Mouse (Mus musculus) embryonic facial prominence, embryonic 12.5 days (tissue): Measurements from ENCODE around the gene Frat1. TPM values are rescaled to one million over a fixed set of nuclear protein-coding genes. Genes with fewer than 3 reads are reported as not detected.

Experiments used
- ATAC-seq: fragments of 200-750 bp; cut with Nextera tagmentation; 2 replicates; pipeline ENCODE4 v1.8.0; 2017; ENCODE audit not compliant: insufficient number of reproducible peaks, insufficient read depth, low FRiP score, low TSS enrichment
- H3K27ac ChIP-seq: fragments of 300-500 bp; sonication (generic); 2 replicates; pipeline ENCODE4 v1.5.1; 2016; ENCODE audit warnings: mild to moderate bottlenecking
- H3K27me3 ChIP-seq: fragments of 300-500 bp; sonication (generic); 2 replicates; pipeline ENCODE4 v1.6.1; 2016; ENCODE audit warnings: mild to moderate bottlenecking, moderate library complexity
- H3K36me3 ChIP-seq: fragments of 300-500 bp; sonication (generic); 2 replicates; pipeline ENCODE4 v1.6.1; 2016; ENCODE audit warnings: mild to moderate bottlenecking
- H3K4me1 ChIP-seq: fragments of 300-500 bp; sonication (generic); 2 replicates; pipeline ENCODE4 v1.6.1; 2016
- H3K4me2 ChIP-seq: fragments of 300-500 bp; sonication (generic); replicated peaks from 2 replicates; pipeline ENCODE4 v1.6.1; 2016; ENCODE audit warnings: mild to moderate bottlenecking, moderate library complexity
- H3K4me3 ChIP-seq: fragments of 300-500 bp; sonication (generic); 2 replicates; pipeline ENCODE4 v1.5.1; 2016; ENCODE audit warnings: mild to moderate bottlenecking
- H3K9ac ChIP-seq: fragments of 300-500 bp; sonication (generic); 2 replicates; pipeline ENCODE4 v1.6.1; 2016; ENCODE audit warnings: mild to moderate bottlenecking, moderate library complexity
- H3K9me3 ChIP-seq: fragments of 300-500 bp; sonication (generic); 2 replicates; pipeline ENCODE4 v1.6.1; 2016; ENCODE audit warnings: mild to moderate bottlenecking, moderate library complexity
- WGBS: fragments of 180-500 bp; shearing (Covaris S2); methylation state at CpG from one replicate; pipeline ENCODE4 v1.1.7; 2016; 5-methylcytosine and 5-hydroxymethylcytosine counted together
- polyA plus RNA-seq: library from polyadenylated mRNA; unstranded; fragments of >200 nt; fragmentation: Nextera tagmentation; extraction: Ambion mirVana; gene quantifications from 2 replicates; pipeline ENCODE4 v1.2.1, GENCODE M21; 2016

Gene Frat1
- polyA plus RNA-seq, 1 experiment from 2014 or later = 8.9 TPM

GRCm38 (mm10) chr19:41835816-41836215 lies 6.0 kb downstream of the Frat1 start:
- under 1% methylated on average over 6 of the region's 6 CpGs for WGBS
- H3K4me1 ChIP-seq = peaks cover 19% of the 10 kb centered on the region
- H3K27me3 ChIP-seq = peaks cover 19% of the 10 kb centered on the region
- peak overlapping the region; percentile 44 for H3K4me2 ChIP-seq
- H3K4me3 ChIP-seq = no peak overlapping the region
- 0 out of 2 replicates have a peak overlapping the region, but pooled peaks have one; percentile 41 for H3K27ac ChIP-seq
- no peaks in the 10 kb centered on the region for H3K9me3 ChIP-seq
- ATAC-seq = peak; percentile 57; the same call in 1 of the 2 replicates
- H3K36me3 ChIP-seq = no peaks in the 10 kb centered on the region
- H3K9ac ChIP-seq = no peak overlapping the region

- peaks cover 14% of the 10 kb centered on the region for H3K4me1 ChIP-seq
- no peak overlapping the region for H3K9ac ChIP-seq
- WGBS = 50% methylated on average over 3 of the region's 3 CpGs
These were observed 6.9 kb downstream of the Frat1 start for GRCm38 (mm10) chr19:41836719-41837118.

GRCm38 (mm10) chr19:41837194-41837916 lies 7.6 kb downstream of the Frat1 start:
- Histone ChIP-seq H3K4me3 (no peak overlapping the region), H3K27ac (no peak overlapping the region), H3K4me1 (peaks cover 10% of the 10 kb centered on the region), H3K4me2 (no peak overlapping the region), H3K27me3 (peaks cover 8% of the 10 kb centered on the region; the same call in 1 of the 2 replicates), H3K36me3 (no peaks in the 10 kb centered on the region), H3K9me3 (no peaks in the 10 kb centered on the region), H3K9ac (no peak overlapping the region)
- no peak for ATAC-seq
- 58% methylated on average over 9 of the region's 9 CpGs for WGBS

More at GRCm38 (mm10) chr19:41836719-41837118, 6.9 kb downstream of the Frat1 start:
- ATAC-seq = no peak
- Histone ChIP-seq H3K36me3 (no peaks in the 10 kb centered on the region), H3K4me3 (no peak overlapping the region), H3K27me3 (peaks cover 14% of the 10 kb centered on the region), H3K4me2 (no peak overlapping the region), H3K27ac (no peak overlapping the region), H3K9me3 (no peaks in the 10 kb centered on the region)

GRCm38 (mm10) chr19:41837917-41838261 lies 8.1 kb downstream of the Frat1 start:
- Histone ChIP-seq H3K9ac (no peak overlapping the region), H3K4me3 (no peak overlapping the region), H3K4me2 (no peak overlapping the region), H3K27me3 (peaks cover 3% of the 10 kb centered on the region; the same call in 1 of the 2 replicates), H3K9me3 (no peaks in the 10 kb centered on the region), H3K36me3 (no peaks in the 10 kb centered on the region), H3K27ac (no peak overlapping the region), H3K4me1 (peaks cover 10% of the 10 kb centered on the region)
- 62% methylated on average over 4 of the region's 4 CpGs for whole genome bisulfite sequencing
- ATAC-seq = no peak

- Histone ChIP-seq H3K4me1 (peaks cover 10% of the 10 kb centered on the region), H3K4me3 (no peak overlapping the region), H3K36me3 (no peaks in the 10 kb centered on the region), H3K27ac (no peak overlapping the region), H3K27me3 (no peaks in the 10 kb centered on the region), H3K9me3 (no peaks in the 10 kb centered on the region), H3K9ac (no peak overlapping the region), H3K4me2 (no peak overlapping the region)
- 71% methylated on average over 6 of the region's 6 CpGs for WGBS
- ATAC-seq = no peak
These were observed 9.0 kb downstream of the Frat1 start for GRCm38 (mm10) chr19:41838808-41839207.

- H3K9ac ChIP-seq = no peak overlapping the region
- no peaks in the 10 kb centered on the region for H3K9me3 ChIP-seq
- H3K27ac ChIP-seq = no peak overlapping the region
- no peak overlapping the region for H3K4me2 ChIP-seq
- no peak overlapping the region for H3K4me3 ChIP-seq
- ATAC-seq = no peak
- 92% methylated on average over 3 of the region's 3 CpGs for WGBS
- no peaks in the 10 kb centered on the region for H3K27me3 ChIP-seq
- H3K4me1 ChIP-seq = peaks cover 10% of the 10 kb centered on the region
- H3K36me3 ChIP-seq = no peaks in the 10 kb centered on the region
These were observed 9.9 kb downstream of the Frat1 start for GRCm38 (mm10) chr19:41839685-41840084.

GRCm38 (mm10) chr19:41841105-41841750 lies 11.5 kb downstream of the Frat1 start:
- H3K27ac ChIP-seq = no peak overlapping the region
- WGBS = 81% methylated on average over 7 of the region's 7 CpGs
- H3K4me3 ChIP-seq = no peak overlapping the region
- ATAC-seq = no peak
- H3K4me1 ChIP-seq = peaks cover 3% of the 10 kb centered on the region
- no peaks in the 10 kb centered on the region for H3K9me3 ChIP-seq
- no peak overlapping the region for H3K9ac ChIP-seq
- peaks cover 6% of the 10 kb centered on the region; the same call in 1 of the 2 replicates for H3K27me3 ChIP-seq
- H3K4me2 ChIP-seq = no peak overlapping the region
- no peaks in the 10 kb centered on the region for H3K36me3 ChIP-seq

GRCm38 (mm10) chr19:41842196-41842595 lies 12.4 kb downstream of the Frat1 start:
- Histone ChIP-seq H3K36me3 (no peaks in the 10 kb centered on the region), H3K4me3 (no peak overlapping the region), H3K27ac (no peak overlapping the region), H3K9ac (no peak overlapping the region), H3K27me3 (peaks cover 9% of the 10 kb centered on the region; the same call in 1 of the 2 replicates), H3K9me3 (no peaks in the 10 kb centered on the region), H3K4me1 (peaks cover 8% of the 10 kb centered on the region; the same call in 1 of the 2 replicates), H3K4me2 (no peak overlapping the region)
- 89% methylated on average over 4 of the region's 4 CpGs for WGBS
- no peak for ATAC-seq

GRCm38 (mm10) chr19:41842706-41843105 lies 12.9 kb downstream of the Frat1 start:
- H3K9me3 ChIP-seq = no peaks in the 10 kb centered on the region
- peaks cover 8% of the 10 kb centered on the region; the same call in 1 of the 2 replicates for H3K4me1 ChIP-seq
- H3K4me3 ChIP-seq = no peak overlapping the region
- no peak overlapping the region for H3K4me2 ChIP-seq
- WGBS = 80% methylated on average over 4 of the region's 4 CpGs
- no peak for ATAC-seq
- no peak overlapping the region for H3K9ac ChIP-seq
- no peak overlapping the region for H3K27ac ChIP-seq
- H3K27me3 ChIP-seq = peaks cover 9% of the 10 kb centered on the region; the same call in 1 of the 2 replicates
- H3K36me3 ChIP-seq = no peaks in the 10 kb centered on the region

GRCm38 (mm10) chr19:41844345-41844744 lies 14.6 kb downstream of the Frat1 start:
- H3K27me3 ChIP-seq = peaks cover 9% of the 10 kb centered on the region; the same call in 1 of the 2 replicates
- H3K9me3 ChIP-seq = no peaks in the 10 kb centered on the region
- no peak overlapping the region for H3K4me3 ChIP-seq
- ATAC-seq = no peak
- H3K9ac ChIP-seq = no peak overlapping the region
- H3K4me1 ChIP-seq = peaks cover 8% of the 10 kb centered on the region; the same call in 1 of the 2 replicates
- WGBS = 84% methylated on average over 6 of the region's 6 CpGs
- no peak overlapping the region for H3K27ac ChIP-seq
- H3K36me3 ChIP-seq = no peaks in the 10 kb centered on the region
- no peak overlapping the region for H3K4me2 ChIP-seq

GRCm38 (mm10) chr19:41846366-41847090 lies 16.8 kb downstream of the Frat1 start:
- Histone ChIP-seq H3K4me1 (peaks cover 23% of the 10 kb centered on the region), H3K9me3 (no peaks in the 10 kb centered on the region), H3K27me3 (peaks cover 9% of the 10 kb centered on the region; the same call in 1 of the 2 replicates), H3K36me3 (no peaks in the 10 kb centered on the region), H3K4me3 (peak overlapping the region; percentile 80), H3K27ac (no peak overlapping the region), H3K9ac (peak overlapping the region; percentile 71), H3K4me2 (peak overlapping the region; percentile 99)
- 18% methylated on average over 21 of the region's 21 CpGs for WGBS
- no peak for ATAC-seq
